ENCODE assay signal across 8 mouse cellular contexts in genomic region chr7:97749207-97750190, GRCm38 (mm10). TPM values are rescaled to one million over a fixed set of nuclear protein-coding genes. Genes with fewer than 3 reads are reported as not detected.
A peak's percentile ranks its signal among the peaks of the same experiment; 100 is the strongest.
DNase-seq lines count a peak whose midpoint lies in the region; ATAC-seq and TF ChIP-seq lines count a peak whose summit lies in the region.

No protein-coding gene starts in this region.

- WGBS in kidney, embryonic 15.5 days = 31% methylated on average over 19 of the region's 19 CpGs
- 35% methylated on average over 19 of the region's 19 CpGs for WGBS in embryonic facial prominence, embryonic 14.5 days
- WGBS in lung, postnatal 0 days = 27% methylated on average over 19 of the region's 19 CpGs

- no peak for TF ChIP-seq EP300 in lung, postnatal 0 days (IDR thresholded peaks at IDR 0.05)

- H3K9ac ChIP-seq in kidney, embryonic 15.5 days = no peak overlapping the region
- 0 out of 2 replicates have a peak overlapping the region, but pooled peaks have one; percentile 4 for H3K9ac ChIP-seq in embryonic facial prominence, embryonic 14.5 days (ENCODE audit: low read depth, low read length)
- peak overlapping the region; percentile 47 for H3K9ac ChIP-seq in lung, postnatal 0 days (replicated peaks; ENCODE audit: low read depth)

- H3K4me3 ChIP-seq in kidney, embryonic 15.5 days (replicated peaks) = peak overlapping the region; percentile 15
- peak overlapping the region; percentile 11; the same call in 1 of the 2 replicates for H3K4me3 ChIP-seq in embryonic facial prominence, embryonic 14.5 days (ENCODE audit: low read depth, low read length)
- H3K4me3 ChIP-seq in lung, postnatal 0 days (ENCODE audit: low read depth, low read length) = peak overlapping the region; percentile 45

- peak; percentile 13; the same call in 1 of the 2 replicates for ATAC-seq in kidney, embryonic 15.5 days (replicated peaks; ENCODE audit: low FRiP score)
- no peak for ATAC-seq in embryonic facial prominence, embryonic 14.5 days (ENCODE audit: low read depth)
- peak; percentile 73 for ATAC-seq in lung, postnatal 0 days

- H3K36me3 ChIP-seq in kidney, embryonic 15.5 days = no peaks in the 10 kb centered on the region
- H3K36me3 ChIP-seq in embryonic facial prominence, embryonic 14.5 days (ENCODE audit: control insufficient read depth, insufficient read depth, low read length) = no peaks in the 10 kb centered on the region
- H3K36me3 ChIP-seq in lung, postnatal 0 days (ENCODE audit: insufficient read depth, low read length) = no peaks in the 10 kb centered on the region

- H3K27ac ChIP-seq in kidney, embryonic 15.5 days = peak overlapping the region; percentile 45; the same call in 1 of the 2 replicates
- peak overlapping the region; percentile 28; the same call in 1 of the 2 replicates for H3K27ac ChIP-seq in embryonic facial prominence, embryonic 14.5 days (replicated peaks; ENCODE audit: low read depth, low read length)
- H3K27ac ChIP-seq in lung, postnatal 0 days (ENCODE audit: low read length) = peak overlapping the region; percentile 93

- H3K9me3 ChIP-seq in kidney, embryonic 15.5 days (replicated peaks) = no peaks in the 10 kb centered on the region
- no peaks in the 10 kb centered on the region for H3K9me3 ChIP-seq in embryonic facial prominence, embryonic 14.5 days (ENCODE audit: control insufficient read depth, low read length)
- H3K9me3 ChIP-seq in lung, postnatal 0 days (ENCODE audit: low read length) = no peaks in the 10 kb centered on the region

- H3K27me3 ChIP-seq in kidney, embryonic 15.5 days = no peaks in the 10 kb centered on the region
- H3K27me3 ChIP-seq in embryonic facial prominence, embryonic 14.5 days (replicated peaks; ENCODE audit: control insufficient read depth, insufficient read depth, low read length) = no peaks in the 10 kb centered on the region
- H3K27me3 ChIP-seq in lung, postnatal 0 days (replicated peaks; ENCODE audit: insufficient read depth, low read length) = no peaks in the 10 kb centered on the region

- intact Hi-C loops in left cerebral cortex, postnatal 25 days (cut with DNase I) = loop anchor here (2.0 to 10.0 kb wide), 5 partner anchors 39 to 373 kb away; partner anchors contain the start of gene Pak1

- TF ChIP-seq CTCF in lung, postnatal 0 days (IDR thresholded peaks at IDR 0.05) = no peak; the same call in 1 of the 2 replicates

- DNase-seq in kidney, postnatal 10 days = no peak
- DNase-seq in embryonic facial prominence, embryonic 14.5 days (ENCODE audit: low spot score) = peak; percentile 27
- peak; percentile 83 for DNase-seq in induced T-regulatory cell, adult 2 months (ENCODE audit: low read depth)
- peak; percentile 49 for DNase-seq in lung, postnatal 0 days (ENCODE audit: low spot score)
- peak; percentile 8 to 29 for DNase-seq in spleen, adult 18-20 months
- DNase-seq in left cerebral cortex, postnatal 25 days (ENCODE audit: low spot score in 2 of 2) = no peak
- no peak for DNase-seq in cerebellum, adult 18-20 months

- peaks cover 22% of the 10 kb centered on the region for H3K4me1 ChIP-seq in kidney, embryonic 15.5 days
- H3K4me1 ChIP-seq in embryonic facial prominence, embryonic 14.5 days (ENCODE audit: control insufficient read depth, insufficient read depth, low read length) = peaks cover 11% of the 10 kb centered on the region; the same call in 1 of the 2 replicates
- H3K4me1 ChIP-seq in lung, postnatal 0 days (ENCODE audit: insufficient read depth, low read depth, low read length) = no peaks in the 10 kb centered on the region

- peak overlapping the region; percentile 48 for H3K4me2 ChIP-seq in kidney, embryonic 15.5 days
- peak overlapping the region; percentile 44 for H3K4me2 ChIP-seq in embryonic facial prominence, embryonic 14.5 days (ENCODE audit: low read depth, low read length)
- H3K4me2 ChIP-seq in lung, postnatal 0 days (replicated peaks; ENCODE audit: low read depth, low read length) = peak overlapping the region; percentile 57

RNA-seq across cellular contexts. Expression of gene Aqp11, which starts 11.4 kb away (rescaled TPM):
- 16.5 and 18.5 TPM in 2 replicates for polyA plus RNA-seq in kidney, embryonic 15.5 days (2015; fragmentation: Nextera tagmentation; extraction: Ambion mirVana)
- 4.4 and 4.7 TPM in 2 replicates for polyA plus RNA-seq in embryonic facial prominence, embryonic 14.5 days (2014; fragmentation: Nextera tagmentation; extraction: Ambion mirVana)
- polyA plus RNA-seq in lung, postnatal 0 days (2015; fragmentation: Nextera tagmentation; extraction: Ambion mirVana) = 4.2 TPM in 2 replicates
- 10 to 100 TPM; 22.9 to 27.5 TPM for total RNA-seq in left cerebral cortex, postnatal 25 days (2021)

RNA-seq across cellular contexts. Expression of gene Pak1, which starts 38.8 kb away (rescaled TPM):
- 16.4 and 17.2 TPM in 2 replicates for polyA plus RNA-seq in kidney, embryonic 15.5 days (2015; fragmentation: Nextera tagmentation; extraction: Ambion mirVana)
- polyA plus RNA-seq in embryonic facial prominence, embryonic 14.5 days (2014; fragmentation: Nextera tagmentation; extraction: Ambion mirVana) = 29.8 and 31.8 TPM in 2 replicates
- polyA plus RNA-seq in lung, postnatal 0 days (2015; fragmentation: Nextera tagmentation; extraction: Ambion mirVana) = 6.7 and 6.9 TPM in 2 replicates
- 100 to 1,000 TPM; 401 to 458 TPM for total RNA-seq in left cerebral cortex, postnatal 25 days (2021)

RNA-seq across cellular contexts. Expression of gene Clns1a, which starts 53.1 kb away (rescaled TPM):
- 193 and 202 TPM in 2 replicates for polyA plus RNA-seq in kidney, embryonic 15.5 days (2015; fragmentation: Nextera tagmentation; extraction: Ambion mirVana)
- polyA plus RNA-seq in embryonic facial prominence, embryonic 14.5 days (2014; fragmentation: Nextera tagmentation; extraction: Ambion mirVana) = 162 and 182 TPM in 2 replicates
- polyA plus RNA-seq in lung, postnatal 0 days (2015; fragmentation: Nextera tagmentation; extraction: Ambion mirVana) = 72.0 and 73.3 TPM in 2 replicates
- total RNA-seq in left cerebral cortex, postnatal 25 days (2021) = 10 to 100 TPM; 76.2 to 89.9 TPM

Comparison
In these comparisons a context has a peak if more than half of its experiments do, and no peak if none do; other contexts are left out.
1. H3K27ac ChIP-seq: peak in every context shown above with its lines; median percentile 93 in lung, postnatal 0 days; 45 in kidney, embryonic 15.5 days; 28 in embryonic facial prominence, embryonic 14.5 days.
2. DNase-seq: peak in embryonic facial prominence, embryonic 14.5 days (single experiment), induced T-regulatory cell, adult 2 months (single experiment), lung, postnatal 0 days (single experiment) and spleen, adult 18-20 months (2 of 2); none in kidney, postnatal 10 days (single experiment), left cerebral cortex, postnatal 25 days (0 of 2) and cerebellum, adult 18-20 months (0 of 2).
3. Peak in every context shown above with its lines, with median percentiles within 50 percentile points of each other: H3K4me2 ChIP-seq and H3K4me3 ChIP-seq.